Comparison of ENCODE assay signal across 10 mouse cellular contexts in the genomic region with DNA sequence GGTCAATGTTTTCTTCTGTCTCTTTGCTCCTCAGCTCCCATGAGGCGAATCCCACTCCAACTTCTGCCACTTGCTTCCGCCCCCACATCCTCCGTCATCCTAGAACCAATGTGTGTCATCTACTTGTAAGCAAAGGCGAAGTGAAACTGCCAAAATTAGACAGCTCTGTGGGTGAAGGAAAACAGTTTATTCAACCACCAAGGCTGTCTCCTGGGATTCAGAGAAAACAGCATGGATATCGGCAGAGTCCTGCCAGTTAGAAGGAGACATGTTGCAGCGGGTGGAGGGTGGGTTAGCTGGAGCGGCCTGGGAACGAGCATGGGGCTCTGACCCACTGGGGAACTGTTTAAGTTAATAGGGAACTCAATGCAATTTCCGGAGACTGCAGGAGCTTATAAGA. TPM values are rescaled to one million over a fixed set of nuclear protein-coding genes. Genes with fewer than 3 reads are reported as not detected.
A peak's percentile ranks its signal among the peaks of the same experiment; 100 is the strongest.
DNase-seq lines count a peak whose midpoint lies in the region; TF ChIP-seq lines count a peak whose summit lies in the region.
"Had no signal": no experiment of that assay in that cellular context is flagged by ENCODE, and none has a peak within 500 bp of the region (broad histone marks: within the 10 kb centered on the region; RNA-seq: fewer than 3 reads in every experiment).

No protein-coding gene starts in this region.

- no peaks in the 10 kb centered on the region for H3K27me3 ChIP-seq in liver, adult 2 months (ENCODE audit: control insufficient read depth, insufficient read depth, low read length)
- H3K27me3 ChIP-seq: lung, embryonic 15.5 days had no signal

- H3K9ac ChIP-seq in liver, adult 2 months (ENCODE audit: low read depth, low read length): no peak overlapping the region
- H3K9ac ChIP-seq: lung, embryonic 15.5 days had no signal

- H3K4me3 ChIP-seq in liver, adult 2 months (ENCODE audit: insufficient read depth, low read depth, low read length): no peak overlapping the region
- H3K4me3 ChIP-seq: lung, embryonic 15.5 days had no signal

- no peak overlapping the region; the same call in 1 of the 2 replicates for H3K27ac ChIP-seq in liver, adult 2 months (replicated peaks; ENCODE audit: insufficient read depth, low read depth, low read length)
- H3K27ac ChIP-seq: lung, embryonic 15.5 days had no signal

- TF ChIP-seq POLR2A in liver, adult 2 months (IDR thresholded peaks at IDR 0.05; ENCODE audit: extremely low read depth, insufficient read depth, low read length): no peak

- no peaks in the 10 kb centered on the region for H3K36me3 ChIP-seq in liver, adult 2 months (ENCODE audit: control insufficient read depth, insufficient read depth, low read length)
- H3K36me3 ChIP-seq: lung, embryonic 15.5 days had no signal

- WGBS in liver, adult 2 months: 87% methylated on average over 9 of the region's 9 CpGs

- TF ChIP-seq CTCF in liver, adult 2 months (IDR thresholded peaks at IDR 0.05; ENCODE audit: low read depth, low read length): no peak

- H3K4me1 ChIP-seq in liver, adult 2 months (ENCODE audit: control insufficient read depth, insufficient read depth, low read length): no peaks in the 10 kb centered on the region; the same call in 1 of the 2 replicates

- H3K79me2 ChIP-seq in liver, adult 2 months (ENCODE audit: control insufficient read depth, insufficient read depth, low read length): no peaks in the 10 kb centered on the region

- DNase-seq in liver, adult 2 months (ENCODE audit: extremely low read depth, low read depth, low spot score): peak; percentile 41
- no peak for DNase-seq in liver
- DNase-seq in frontal cortex, postnatal 10 days (ENCODE audit: low spot score in 2 of 2): peak; percentile 42 to 71
- peak; percentile 73 to 81 for DNase-seq in left cerebral cortex, adult 18-20 months (ENCODE audit: low spot score in 2 of 2)
- DNase-seq in right cerebral cortex, postnatal 10 days (ENCODE audit: low spot score in 2 of 2): peak; percentile 70 to 82
- no peak for DNase-seq in urinary bladder, postnatal 10 days (ENCODE audit: low spot score)
- no peak for DNase-seq in cerebellum, adult 11-12 months
- no peak for DNase-seq in ovary, postnatal 36 days (ENCODE audit: low spot score)

RNA-seq across cellular contexts. Expression of gene Enpp6, which starts 52.4 kb away (rescaled TPM):
- total RNA-seq in liver, adult 2 months (2014; rRNA removed): 1.2 and 1.7 TPM in 2 replicates
- 0.90 and 1.0 TPM in 2 replicates for polyA plus RNA-seq in liver, adult 2 months (2012; rRNA removed)
- total RNA-seq in left cerebral cortex, adult 18-20 months (2021): 1 to 10 TPM; 1.5 to 4.3 TPM
- total RNA-seq: MEL had no signal

Comparison
In these comparisons a context has a peak if more than half of its experiments do, and no peak if none do; other contexts are left out.
1. DNase-seq: peak in liver, adult 2 months (single experiment), frontal cortex, postnatal 10 days (2 of 2), left cerebral cortex, adult 18-20 months (2 of 2) and right cerebral cortex, postnatal 10 days (2 of 2); none in liver (single experiment), urinary bladder, postnatal 10 days (single experiment), cerebellum, adult 11-12 months (single experiment) and ovary, postnatal 36 days (single experiment).